Mouse (Mus musculus): ENCODE measurements around the gene Gm11733. TPM values are rescaled to one million over a fixed set of nuclear protein-coding genes. Genes with fewer than 3 reads are reported as not detected.
A peak's percentile ranks its signal among the peaks of the same experiment; 100 is the strongest.

Gm11733 gene
- polyA plus RNA-seq, 2 experiments: not detected

DNA sequence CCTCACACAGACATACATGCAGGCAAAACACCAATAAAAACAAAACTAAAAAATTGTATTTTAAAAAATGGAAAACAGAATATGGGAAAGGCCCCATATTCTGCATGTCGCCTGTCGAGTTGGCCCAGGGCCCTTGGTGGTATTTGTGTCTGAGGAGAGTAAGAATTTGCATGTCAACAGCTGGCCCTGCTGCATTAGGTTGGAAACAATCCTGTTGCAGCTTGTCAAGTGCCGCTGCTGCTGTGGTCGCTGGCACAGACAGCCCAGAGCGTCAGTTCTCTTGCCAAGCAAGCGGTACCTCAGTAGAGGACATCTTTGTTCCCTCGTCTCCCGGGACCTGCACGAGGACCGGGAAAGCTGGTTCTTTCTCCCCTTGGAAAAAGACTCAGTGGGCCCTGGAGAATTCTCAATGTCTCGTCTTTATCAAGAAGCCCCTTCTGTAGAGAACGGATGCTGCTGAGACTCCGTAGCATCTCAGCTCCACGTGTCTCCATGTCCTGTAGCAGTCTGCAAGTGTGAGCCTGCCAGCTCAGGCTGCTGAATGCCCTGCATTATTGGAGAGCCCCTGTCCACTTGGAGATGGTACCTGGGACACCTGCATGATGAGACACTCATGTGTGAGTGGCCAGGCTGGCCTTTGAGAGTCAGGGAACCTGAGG, 12.4 kb upstream of the Gm11733 start:
- Histone ChIP-seq H3K36me3 (ENCODE audit: control insufficient read depth, insufficient read depth, low read length) (no peaks in the 10 kb centered on the region), H3K4me2 (replicated peaks; ENCODE audit: low read depth, low read length, severe bottlenecking) (no peak overlapping the region), H3K9me3 (ENCODE audit: control insufficient read depth, low read length) (no peaks in the 10 kb centered on the region), H3K27ac (replicated peaks; ENCODE audit: low read depth, low read length) (no peak overlapping the region), H3K27me3 (ENCODE audit: control insufficient read depth, insufficient read depth, low read length) (no peaks in the 10 kb centered on the region), H3K4me3 (replicated peaks; ENCODE audit: low read length) (no peak overlapping the region), H3K9ac (ENCODE audit: low read depth, low read length, severe bottlenecking) (no peak overlapping the region), H3K4me1 (ENCODE audit: control insufficient read depth, insufficient read depth, low read length) (no peaks in the 10 kb centered on the region; the same call in 1 of the 2 replicates)
- ATAC-seq (ENCODE audit: low FRiP score, low read depth): no peak
- WGBS: 61% methylated on average over 14 of the region's 14 CpGs
- DNase-seq (ENCODE audit: low spot score): no peak
- TF ChIP-seq POLR2A (IDR thresholded peaks at IDR 0.05; ENCODE audit: borderline replicate concordance, extremely low read depth, insufficient read depth, insufficient read length): no peak

GRCm38 (mm10) chr11:117472885-117473284, 11.3 kb upstream of the Gm11733 start:
- Histone ChIP-seq H3K4me2 (replicated peaks; ENCODE audit: low read depth, low read length, severe bottlenecking) (no peak overlapping the region), H3K9me3 (ENCODE audit: control insufficient read depth, low read length) (no peaks in the 10 kb centered on the region), H3K27ac (replicated peaks; ENCODE audit: low read depth, low read length) (no peak overlapping the region), H3K36me3 (ENCODE audit: control insufficient read depth, insufficient read depth, low read length) (no peaks in the 10 kb centered on the region), H3K4me1 (ENCODE audit: control insufficient read depth, insufficient read depth, low read length) (no peaks in the 10 kb centered on the region; the same call in 1 of the 2 replicates), H3K4me3 (replicated peaks; ENCODE audit: low read length) (no peak overlapping the region), H3K9ac (ENCODE audit: low read depth, low read length, severe bottlenecking) (no peak overlapping the region), H3K27me3 (ENCODE audit: control insufficient read depth, insufficient read depth, low read length) (no peaks in the 10 kb centered on the region)
- WGBS: 76% methylated on average over 6 of the region's 8 CpGs
- ATAC-seq (ENCODE audit: low FRiP score, low read depth) (no peak), DNase-seq (ENCODE audit: low spot score) (no peak)
- no peak for TF ChIP-seq POLR2A (IDR thresholded peaks at IDR 0.05; ENCODE audit: borderline replicate concordance, extremely low read depth, insufficient read depth, insufficient read length)

DNA sequence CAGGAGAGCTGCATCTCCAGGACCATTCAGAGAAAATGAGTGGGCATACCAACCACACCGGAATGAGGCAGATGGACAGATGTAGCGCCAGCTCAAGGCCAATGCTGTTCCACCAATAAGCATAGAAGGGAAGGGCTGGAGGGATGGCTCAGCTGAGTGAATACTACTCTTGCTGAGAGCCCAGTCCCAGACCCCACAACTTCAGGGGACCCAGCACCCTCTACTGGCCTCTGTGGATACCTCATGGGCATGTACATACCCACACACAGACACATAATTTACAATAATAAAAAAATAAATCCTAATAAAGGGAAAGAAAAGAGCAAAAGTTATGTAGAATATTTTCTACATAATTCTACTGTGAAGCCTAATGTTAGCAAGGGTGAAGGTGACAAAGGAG, 9.0 kb upstream of the Gm11733 start:
- Histone ChIP-seq H3K4me2 (replicated peaks; ENCODE audit: low read depth, low read length, severe bottlenecking) (no peak overlapping the region), H3K4me1 (ENCODE audit: control insufficient read depth, insufficient read depth, low read length) (peaks cover 16% of the 10 kb centered on the region), H3K9me3 (ENCODE audit: control insufficient read depth, low read length) (no peaks in the 10 kb centered on the region), H3K4me3 (replicated peaks; ENCODE audit: low read length) (no peak overlapping the region), H3K36me3 (ENCODE audit: control insufficient read depth, insufficient read depth, low read length) (no peaks in the 10 kb centered on the region), H3K27me3 (ENCODE audit: control insufficient read depth, insufficient read depth, low read length) (no peaks in the 10 kb centered on the region), H3K27ac (replicated peaks; ENCODE audit: low read depth, low read length) (no peak overlapping the region), H3K9ac (ENCODE audit: low read depth, low read length, severe bottlenecking) (no peak overlapping the region)
- ATAC-seq (ENCODE audit: low FRiP score, low read depth): no peak
- WGBS: 90% methylated on average over 2 of the region's 2 CpGs
- TF ChIP-seq POLR2A (IDR thresholded peaks at IDR 0.05; ENCODE audit: borderline replicate concordance, extremely low read depth, insufficient read depth, insufficient read length): no peak
- DNase-seq (ENCODE audit: low spot score): no peak

GRCm38 (mm10) chr11:117475669-117476068, 8.5 kb upstream of the Gm11733 start:
- 21% methylated on average over 10 of the region's 10 CpGs for WGBS
- Histone ChIP-seq H3K4me2 (replicated peaks; ENCODE audit: low read depth, low read length, severe bottlenecking) (peak overlapping the region; percentile 20; the same call in 1 of the 2 replicates), H3K4me1 (ENCODE audit: control insufficient read depth, insufficient read depth, low read length) (peaks cover 18% of the 10 kb centered on the region), H3K27me3 (ENCODE audit: control insufficient read depth, insufficient read depth, low read length) (no peaks in the 10 kb centered on the region), H3K4me3 (replicated peaks; ENCODE audit: low read length) (no peak overlapping the region), H3K9me3 (ENCODE audit: control insufficient read depth, low read length) (no peaks in the 10 kb centered on the region), H3K9ac (ENCODE audit: low read depth, low read length, severe bottlenecking) (no peak overlapping the region), H3K27ac (replicated peaks; ENCODE audit: low read depth, low read length) (no peak overlapping the region), H3K36me3 (ENCODE audit: control insufficient read depth, insufficient read depth, low read length) (no peaks in the 10 kb centered on the region)
- ATAC-seq (ENCODE audit: low FRiP score, low read depth) (peak; percentile 54; the same call in 1 of the 2 replicates), DNase-seq (ENCODE audit: low spot score) (peak; percentile 32)
- TF ChIP-seq POLR2A (IDR thresholded peaks at IDR 0.05; ENCODE audit: borderline replicate concordance, extremely low read depth, insufficient read depth, insufficient read length): no peak

- Histone ChIP-seq H3K4me2 (replicated peaks; ENCODE audit: low read depth, low read length, severe bottlenecking) (no peak overlapping the region), H3K27ac (replicated peaks; ENCODE audit: low read depth, low read length) (no peak overlapping the region), H3K36me3 (ENCODE audit: control insufficient read depth, insufficient read depth, low read length) (no peaks in the 10 kb centered on the region), H3K9me3 (ENCODE audit: control insufficient read depth, low read length) (no peaks in the 10 kb centered on the region), H3K27me3 (ENCODE audit: control insufficient read depth, insufficient read depth, low read length) (no peaks in the 10 kb centered on the region), H3K9ac (ENCODE audit: low read depth, low read length, severe bottlenecking) (no peak overlapping the region), H3K4me1 (ENCODE audit: control insufficient read depth, insufficient read depth, low read length) (peaks cover 18% of the 10 kb centered on the region), H3K4me3 (replicated peaks; ENCODE audit: low read length) (no peak overlapping the region)
- WGBS: 84% methylated on average over 5 of the region's 5 CpGs
- DNase-seq (ENCODE audit: low spot score) (no peak), ATAC-seq (ENCODE audit: low FRiP score, low read depth) (no peak)
- TF ChIP-seq POLR2A (IDR thresholded peaks at IDR 0.05; ENCODE audit: borderline replicate concordance, extremely low read depth, insufficient read depth, insufficient read length): no peak
Measured at GRCm38 (mm10) chr11:117476554-117477107, 7.5 kb upstream of the Gm11733 start.
